ENCODE assay signal across 1 mouse cellular context in genomic region chr10:39171603-39172539, GRCm38 (mm10).
TF ChIP-seq lines count a peak whose summit lies in the region.

No protein-coding gene starts in this region.

TF ChIP-seq in MEL, 35 proteins besides CTCF, POLR2A, EP300 and RAD21 (continued from another document):
- TF ChIP-seq MAFK (IDR thresholded peaks at IDR 0.05; ENCODE audit: borderline replicate concordance, low read depth, low read length), result no peak
- no peak for TF ChIP-seq RCOR1 (IDR thresholded peaks at IDR 0.05; ENCODE audit: low read depth, low read length)
- no peak for TF ChIP-seq JUND (IDR thresholded peaks at IDR 0.05; ENCODE audit: low read depth, low read length)
- 0 out of 2 replicates have a peak, but pooled peaks have one; percentile 48 for TF ChIP-seq MYC (IDR thresholded peaks at IDR 0.05; ENCODE audit: low read depth, low read length)
- no peak for TF ChIP-seq MAZ (IDR thresholded peaks at IDR 0.05; ENCODE audit: low read depth, low read length)
